Mouse (Mus musculus) heart, postnatal 0 days (tissue): ENCODE measurements around the gene Kansl1. TPM values are rescaled to one million over a fixed set of nuclear protein-coding genes. Genes with fewer than 3 reads are reported as not detected.

Source experiments
- ATAC-seq: fragments of 200-750 bp; cut with Nextera tagmentation; 2 replicates; pipeline ENCODE4 v1.8.0; 2017; ENCODE audit warnings: low read depth, moderate number of reproducible peaks, moderate library complexity; ENCODE audit not compliant: insufficient read depth
- DNase-seq: peaks from one replicate; pipeline ENCODE4 v3.0.0-alpha.2; 2016; ENCODE audit warnings: low spot score
- H3K27ac ChIP-seq: fragments of 300-500 bp; sonication (generic); 2 replicates; pipeline ENCODE4 v1.5.1; 2014; ENCODE audit warnings: low read depth, mild to moderate bottlenecking
- H3K27me3 ChIP-seq: fragments of 300-500 bp; sonication (generic); 2 replicates; pipeline ENCODE4 v1.6.1; 2014; ENCODE audit warnings: low read length, mixed read lengths; ENCODE audit not compliant: control insufficient read depth, insufficient read depth
- H3K36me3 ChIP-seq: fragments of 300-500 bp; sonication (generic); replicated peaks from 2 replicates; pipeline ENCODE4 v1.6.1; 2014; ENCODE audit warnings: low read length, mixed read lengths; ENCODE audit not compliant: control insufficient read depth, insufficient read depth
- H3K4me1 ChIP-seq: fragments of 300-500 bp; sonication (generic); 2 replicates; pipeline ENCODE4 v1.6.1; 2014; ENCODE audit warnings: antibody characterized with exemption; ENCODE audit not compliant: control insufficient read depth, insufficient read depth
- H3K4me2 ChIP-seq: fragments of 300-500 bp; sonication (generic); 2 replicates; pipeline ENCODE4 v1.6.1; 2014; ENCODE audit warnings: low read depth, mild to moderate bottlenecking, low read length, moderate library complexity
- H3K4me3 ChIP-seq: fragments of 300-500 bp; sonication (generic); 2 replicates; pipeline ENCODE4 v1.5.1; 2014; ENCODE audit warnings: low read depth, low read length
- H3K9ac ChIP-seq: fragments of 300-500 bp; sonication (generic); replicated peaks from 2 replicates; pipeline ENCODE4 v1.6.1; 2014; ENCODE audit warnings: low read depth, low read length, mixed read lengths
- H3K9me3 ChIP-seq: fragments of 300-500 bp; sonication (generic); replicated peaks from 2 replicates; pipeline ENCODE4 v1.6.1; 2016; ENCODE audit warnings: low read length; ENCODE audit not compliant: control insufficient read depth
- CTCF ChIP-seq: IDR thresholded peaks from 2 replicates; pipeline ENCODE4 v1.5.1; 2016; ENCODE audit warnings: antibody characterized with exemption, control low read depth, low read depth
- EP300 ChIP-seq: IDR thresholded peaks from 2 replicates; pipeline ENCODE4 v1.6.1; 2016; ENCODE audit warnings: antibody characterized with exemption, low read depth
- WGBS: fragments of 180-500 bp; shearing (Covaris S2); extraction: QIAGEN DNeasy Blood & Tissue Kit; methylation state at CpG from one replicate; pipeline ENCODE4 v1.1.7; 2014; 5-methylcytosine and 5-hydroxymethylcytosine counted together
- polyA plus RNA-seq: library from polyadenylated mRNA; unstranded; fragments of >200 nt; fragmentation: Nextera tagmentation; extraction: Ambion mirVana; gene quantifications from 2 replicates; pipeline ENCODE4 v1.2.1, GENCODE M21; 2015
- total RNA-seq: library from RNA; depleted of rRNA; stranded (reverse); fragments of >200 nt; gene quantifications from 2 replicates; pipeline ENCODE4 v1.2.3, GENCODE M21; 2014; ENCODE audit warnings: low replicate concordance

Gene Kansl1
- total and polyA plus RNA-seq, 2 experiments from 2014 or later, result 7.5 to 34.7 TPM

- no peaks in the 10 kb centered on the region for H3K9me3 ChIP-seq
- H3K4me3 ChIP-seq, result no peak overlapping the region
- ATAC-seq (no peak), DNase-seq (no peak)
- peaks cover 28% of the 10 kb centered on the region for H3K4me1 ChIP-seq
- no peak overlapping the region for H3K9ac ChIP-seq
- H3K27ac ChIP-seq, result no peak overlapping the region
- no peak overlapping the region for H3K4me2 ChIP-seq
- no peaks in the 10 kb centered on the region for H3K27me3 ChIP-seq
- TF ChIP-seq CTCF (no peak), EP300 (no peak)
- no peaks in the 10 kb centered on the region for H3K36me3 ChIP-seq
- 45% methylated on average over 2 of the region's 2 CpGs for WGBS
Observed at GRCm38 (mm10) chr11:104436394-104436954, 32.2 kb downstream of the Kansl1 start.

- Histone ChIP-seq H3K4me3 (no peak overlapping the region), H3K9ac (no peak overlapping the region), H3K4me1 (peaks cover 28% of the 10 kb centered on the region), H3K27me3 (no peaks in the 10 kb centered on the region), H3K27ac (no peak overlapping the region), H3K9me3 (no peaks in the 10 kb centered on the region), H3K4me2 (no peak overlapping the region), H3K36me3 (no peaks in the 10 kb centered on the region)
- DNase-seq (no peak), ATAC-seq (no peak)
- TF ChIP-seq CTCF, result no peak
- TF ChIP-seq EP300, result no peak
Observed at GRCm38 (mm10) chr11:104435753-104436152, 32.9 kb downstream of the Kansl1 start.

GRCm38 (mm10) chr11:104435141-104435540 lies 33.5 kb downstream of the Kansl1 start:
- WGBS, result 11% methylated on average over 1 of the region's 1 CpGs

GRCm38 (mm10) chr11:104432251-104432650 lies 36.4 kb downstream of the Kansl1 start:
- Histone ChIP-seq H3K9ac (no peak overlapping the region), H3K36me3 (no peaks in the 10 kb centered on the region), H3K27ac (no peak overlapping the region), H3K4me3 (no peak overlapping the region), H3K4me1 (peaks cover 17% of the 10 kb centered on the region), H3K27me3 (no peaks in the 10 kb centered on the region), H3K9me3 (no peaks in the 10 kb centered on the region), H3K4me2 (no peak overlapping the region)
- ATAC-seq (no peak), DNase-seq (no peak)
- TF ChIP-seq CTCF, result no peak

More at GRCm38 (mm10) chr11:104435141-104435540, 33.5 kb downstream of the Kansl1 start:
- DNase-seq, result no peak
- Histone ChIP-seq H3K4me1 (peaks cover 28% of the 10 kb centered on the region), H3K36me3 (no peaks in the 10 kb centered on the region), H3K4me2 (no peak overlapping the region), H3K9ac (no peak overlapping the region), H3K4me3 (no peak overlapping the region), H3K27me3 (no peaks in the 10 kb centered on the region), H3K9me3 (no peaks in the 10 kb centered on the region), H3K27ac (no peak overlapping the region)
- TF ChIP-seq CTCF, result no peak
- no peak for TF ChIP-seq EP300
- ATAC-seq, result no peak

GRCm38 (mm10) chr11:104431807-104432206 lies 36.9 kb downstream of the Kansl1 start:
- ATAC-seq, result no peak
- no peaks in the 10 kb centered on the region for H3K27me3 ChIP-seq
- H3K36me3 ChIP-seq, result no peaks in the 10 kb centered on the region
- no peaks in the 10 kb centered on the region for H3K9me3 ChIP-seq
- no peak overlapping the region for H3K9ac ChIP-seq
- no peak overlapping the region for H3K27ac ChIP-seq
- DNase-seq, result no peak
- TF ChIP-seq CTCF (no peak), EP300 (no peak)
- peaks cover 14% of the 10 kb centered on the region for H3K4me1 ChIP-seq
- 63% methylated on average over 1 of the region's 1 CpGs for WGBS
- H3K4me3 ChIP-seq, result no peak overlapping the region
- no peak overlapping the region for H3K4me2 ChIP-seq

GRCm38 (mm10) chr11:104424727-104425416 lies 43.8 kb downstream of the Kansl1 start:
- Histone ChIP-seq H3K27me3 (no peaks in the 10 kb centered on the region), H3K9me3 (no peaks in the 10 kb centered on the region), H3K36me3 (peaks cover 22% of the 10 kb centered on the region), H3K4me1 (peaks cover 4% of the 10 kb centered on the region; the same call in 1 of the 2 replicates), H3K4me2 (no peak overlapping the region), H3K9ac (no peak overlapping the region), H3K27ac (peak overlapping the region; percentile 52; the same call in 1 of the 2 replicates), H3K4me3 (no peak overlapping the region; the same call in 1 of the 2 replicates)
- no peak for TF ChIP-seq EP300
- TF ChIP-seq CTCF, result no peak
- ATAC-seq (no peak), DNase-seq (no peak)
- WGBS, result 75% methylated on average over 16 of the region's 16 CpGs
